Mouse (Mus musculus) cerebellum, adult 2 months (tissue): ENCODE data around the gene Rassf10.

Experiments used
- CTCF ChIP-seq: fragments of 200-500 bp; IDR thresholded peaks from 2 replicates; pipeline ENCODE4 v1.5.1; 2011; ENCODE audit warnings: low read depth, mild to moderate bottlenecking, control low read depth, low read length, moderate library complexity, borderline replicate concordance; ENCODE audit not compliant: insufficient read depth
- POLR2A ChIP-seq: fragments of 200-500 bp; IDR thresholded peaks from 2 replicates; pipeline ENCODE4 v1.6.1; 2011; ENCODE audit warnings: low read length, control low read depth, borderline replicate concordance; ENCODE audit not compliant: insufficient read depth

DNA sequence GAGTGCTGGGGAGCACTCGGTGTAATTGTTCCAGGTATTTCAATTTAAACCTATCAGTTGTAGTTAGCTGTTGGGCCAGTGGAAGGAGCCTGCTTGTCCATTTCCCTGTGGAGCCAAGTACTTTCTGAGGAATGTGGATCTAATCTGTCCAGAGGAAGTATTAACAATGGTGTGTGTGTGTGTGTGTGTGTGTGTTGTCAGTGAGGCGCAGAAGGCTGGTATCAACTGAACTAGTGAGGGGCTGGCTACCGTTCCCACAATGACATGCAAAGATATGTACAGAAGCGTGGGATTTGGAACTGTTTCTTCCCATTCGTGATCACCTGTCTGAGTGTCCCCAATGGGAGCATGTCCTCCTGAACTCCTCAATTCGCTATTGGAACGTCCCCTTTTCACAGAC lies 3.2 kb downstream of the Rassf10 start:
- TF ChIP-seq CTCF (no peak), POLR2A (no peak)
